29 mouse cellular contexts compared by ENCODE assay signal in genomic region chr1:93118816-93119215, GRCm38 (mm10). TPM values are rescaled to one million over a fixed set of nuclear protein-coding genes. Genes with fewer than 3 reads are reported as not detected.
"Had no signal": no experiment of that assay in that cellular context is flagged by ENCODE, and none has a peak within 500 bp of the region (broad histone marks: within the 10 kb centered on the region; RNA-seq: fewer than 3 reads in every experiment).

No protein-coding gene starts in this region.

- H3K27ac ChIP-seq: intestine, embryonic 15.5 days; limb, embryonic 12.5 days; limb, embryonic 15.5 days; liver, embryonic 14.5 days; lung, embryonic 15.5 days; midbrain, embryonic 12.5 days; stomach, embryonic 15.5 days had no signal

- H3K4me3 ChIP-seq: intestine, embryonic 15.5 days; limb, embryonic 12.5 days; limb, embryonic 15.5 days; lung, embryonic 15.5 days; midbrain, embryonic 12.5 days; stomach, embryonic 15.5 days had no signal

- H3K27me3 ChIP-seq: intestine, embryonic 15.5 days; limb, embryonic 15.5 days; midbrain, embryonic 12.5 days; stomach, embryonic 15.5 days had no signal

- H3K36me3 ChIP-seq: intestine, embryonic 15.5 days; limb, embryonic 12.5 days; limb, embryonic 15.5 days; lung, embryonic 15.5 days; midbrain, embryonic 12.5 days; stomach, embryonic 15.5 days had no signal

- DNase-seq: kidney, adult 11 months; kidney, postnatal 14 days; kidney, postnatal 4 days; left cerebral cortex, postnatal 4 days; liver, postnatal 0 days; lung, postnatal 10 days; lung, postnatal 36 days; right cerebral cortex, postnatal 25 days; spleen, adult 18-20 months; thymus, adult 18-20 months; thymus, postnatal 14 days; thymus, postnatal 4 days had no signal

- ATAC-seq: intestine, embryonic 15.5 days; liver, postnatal 0 days; midbrain, embryonic 16.5 days had no signal

RNA-seq across cellular contexts. Expression of gene Agxt, which starts 16.2 kb away (rescaled TPM):
- total RNA-seq: layer of hippocampus, adult 18-20 months; layer of hippocampus, postnatal 14 days; left cerebral cortex, adult 8-10 months; left cerebral cortex, postnatal 14 days; left cerebral cortex, postnatal 4 days; megakaryocyte progenitor cell, adult 5-6 weeks; megakaryocyte-erythroid progenitor cell, adult 5-6 weeks had no signal
- polyA plus RNA-seq: kidney, embryonic 16.5 days; limb, embryonic 12.5 days; limb, embryonic 15.5 days; lung, embryonic 15.5 days; midbrain, embryonic 12.5 days; midbrain, embryonic 16.5 days; neural tube, embryonic 11.5 days; neural tube, embryonic 14.5 days had no signal

RNA-seq across cellular contexts. Expression of gene Kif1a, which starts 17.1 kb away (rescaled TPM):
- total RNA-seq: megakaryocyte-erythroid progenitor cell, adult 5-6 weeks had no signal

RNA-seq across cellular contexts. Expression of gene 2310007B03Rik, which starts 41.9 kb away (rescaled TPM):
- total RNA-seq: layer of hippocampus, adult 18-20 months; layer of hippocampus, postnatal 14 days; left cerebral cortex, postnatal 14 days; left cerebral cortex, postnatal 4 days; megakaryocyte progenitor cell, adult 5-6 weeks; megakaryocyte-erythroid progenitor cell, adult 5-6 weeks had no signal
- polyA plus RNA-seq: neural tube, embryonic 14.5 days had no signal

RNA-seq across cellular contexts. Expression of gene Crocc2, which starts 49.7 kb away (rescaled TPM):
- total RNA-seq: megakaryocyte progenitor cell, adult 5-6 weeks; megakaryocyte-erythroid progenitor cell, adult 5-6 weeks had no signal
- polyA plus RNA-seq: liver, postnatal 0 days had no signal
